ENCODE assay signal across 8 mouse cellular contexts in genomic region chr17:85799865-85800356, GRCm38 (mm10).
DNase-seq lines count a peak whose midpoint lies in the region; ATAC-seq and TF ChIP-seq lines count a peak whose summit lies in the region.

No protein-coding gene starts in this region.

- DNase-seq in lung, adult 2 months = peak; percentile 12
- DNase-seq in lung, postnatal 14 days = no peak
- DNase-seq in embryo, embryonic 10.5 days (ENCODE audit: low spot score) = peak; percentile 62
- DNase-seq in hindbrain, embryonic 10.5 days (ENCODE audit: low spot score) = peak; percentile 70
- peak; percentile 12 for DNase-seq in lung, postnatal 0 days (ENCODE audit: low spot score)
- no peak for DNase-seq in frontal cortex, postnatal 36 days (ENCODE audit: low spot score in 2 of 2)
- DNase-seq in testis, postnatal 14 days (ENCODE audit: low spot score) = no peak
- DNase-seq in layer of hippocampus, adult 8-10 months (ENCODE audit: low spot score in 2 of 2) = no peak

- 1% methylated on average over 34 of the region's 34 CpGs for WGBS in lung, adult 2 months
- under 1% methylated on average over 34 of the region's 34 CpGs for WGBS in hindbrain, embryonic 10.5 days
- WGBS in lung, postnatal 0 days = 1% methylated on average over 33 of the region's 34 CpGs

- peak overlapping the region; percentile 62 for H3K4me2 ChIP-seq in lung, postnatal 0 days (replicated peaks; ENCODE audit: low read depth, low read length)

- H3K9me3 ChIP-seq in hindbrain, embryonic 10.5 days = no peaks in the 10 kb centered on the region
- H3K9me3 ChIP-seq in lung, postnatal 0 days (ENCODE audit: low read length) = no peaks in the 10 kb centered on the region

- H3K27me3 ChIP-seq in hindbrain, embryonic 10.5 days (ENCODE audit: insufficient read depth, poor library complexity, severe bottlenecking) = peaks cover 99% of the 10 kb centered on the region
- peaks cover 27% of the 10 kb centered on the region for H3K27me3 ChIP-seq in lung, postnatal 0 days (replicated peaks; ENCODE audit: insufficient read depth, low read length)

- H3K36me3 ChIP-seq in hindbrain, embryonic 10.5 days = no peaks in the 10 kb centered on the region
- H3K36me3 ChIP-seq in lung, postnatal 0 days (ENCODE audit: insufficient read depth, low read length) = no peaks in the 10 kb centered on the region

- ATAC-seq in lung, postnatal 0 days = peak; percentile 37; the same call in 1 of the 2 replicates

- H3K9ac ChIP-seq in lung, postnatal 0 days (replicated peaks; ENCODE audit: low read depth) = no peak overlapping the region

- no peak for TF ChIP-seq CTCF in lung, adult 2 months (IDR thresholded peaks at IDR 0.05; ENCODE audit: insufficient read depth, low read length)
- no peak for TF ChIP-seq CTCF in lung, postnatal 0 days (IDR thresholded peaks at IDR 0.05)

- H3K4me3 ChIP-seq in lung, adult 2 months (replicated peaks; ENCODE audit: extremely low read depth, low read depth, low read length) = peak overlapping the region; percentile 37
- peak overlapping the region; percentile 64 for H3K4me3 ChIP-seq in hindbrain, embryonic 10.5 days
- peak overlapping the region; percentile 28 for H3K4me3 ChIP-seq in lung, postnatal 0 days (ENCODE audit: low read depth, low read length)

- TF ChIP-seq EP300 in lung, postnatal 0 days (IDR thresholded peaks at IDR 0.05) = no peak

- peaks cover 4% of the 10 kb centered on the region for H3K4me1 ChIP-seq in lung, adult 2 months (ENCODE audit: control insufficient read depth, insufficient read depth, low read length)
- peaks cover 28% of the 10 kb centered on the region for H3K4me1 ChIP-seq in hindbrain, embryonic 10.5 days (replicated peaks)
- no peaks in the 10 kb centered on the region for H3K4me1 ChIP-seq in lung, postnatal 0 days (ENCODE audit: insufficient read depth, low read depth, low read length)

- TF ChIP-seq POLR2A in lung, adult 2 months (IDR thresholded peaks at IDR 0.05; ENCODE audit: borderline replicate concordance, extremely low read depth, low read depth, low read length) = no peak

- H3K27ac ChIP-seq in hindbrain, embryonic 10.5 days = peak overlapping the region; percentile 82
- no peak overlapping the region for H3K27ac ChIP-seq in lung, postnatal 0 days (ENCODE audit: low read length)

Comparison
In these comparisons a context has a peak if more than half of its experiments do, and no peak if none do; other contexts are left out.
1. DNase-seq: peak in lung, adult 2 months (single experiment), embryo, embryonic 10.5 days (single experiment), hindbrain, embryonic 10.5 days (single experiment) and lung, postnatal 0 days (single experiment); none in lung, postnatal 14 days (single experiment), frontal cortex, postnatal 36 days (0 of 2), testis, postnatal 14 days (single experiment) and layer of hippocampus, adult 8-10 months (0 of 2).
2. Peak in every context shown above with its lines, with median percentiles within 50 percentile points of each other: H3K4me3 ChIP-seq.